Mouse (Mus musculus) layer of hippocampus, adult 11-12 months (tissue): ENCODE results near the gene Pde11a.

Experiments used
- DNase-seq: peaks from one replicate; pipeline ENCODE4 v3.0.0; 2022; ENCODE audit warnings: low spot score

The Pde11a gene

DNA sequence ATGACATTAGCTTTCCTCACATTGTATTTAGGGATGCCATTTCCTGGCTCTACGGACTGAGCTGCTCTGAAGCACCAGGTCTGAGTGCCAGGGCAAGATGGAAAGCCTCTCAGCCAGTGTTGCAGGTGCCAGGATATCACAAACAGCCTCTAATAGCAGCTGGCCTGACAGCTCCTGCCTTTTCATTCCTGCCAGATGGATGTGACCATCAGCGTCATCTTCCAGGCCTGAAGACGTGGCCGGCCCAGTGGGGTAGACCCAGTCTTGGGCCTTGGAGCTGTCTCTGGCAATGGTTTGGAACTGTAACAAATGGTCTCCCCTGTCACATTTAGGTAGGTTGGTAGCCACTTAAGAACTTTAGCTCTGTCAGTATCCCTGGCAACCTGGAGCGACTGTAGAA, 385.3 kb downstream of the Pde11a start:
- no peak for DNase-seq

DNA sequence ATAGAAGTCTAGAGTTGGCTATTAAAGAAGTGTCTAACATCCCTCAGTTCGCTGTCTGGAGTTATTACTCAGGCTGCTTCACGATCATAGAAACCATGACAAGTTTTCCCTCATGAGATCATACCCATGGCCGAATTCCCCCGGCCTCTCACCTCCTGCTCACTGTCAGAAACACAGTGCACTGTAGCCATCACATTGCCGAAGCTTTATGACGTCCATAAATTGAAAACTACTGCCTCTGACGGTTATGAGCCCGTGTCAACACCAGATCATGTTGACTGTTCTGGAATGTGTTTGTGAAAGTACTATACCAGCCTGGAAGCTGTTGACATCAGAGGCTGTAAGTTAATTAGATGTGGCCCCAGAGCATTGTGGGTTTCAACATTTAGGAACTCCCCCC, 387.9 kb downstream of the Pde11a start:
- DNase-seq = no peak
